Mouse (Mus musculus): Measurements from ENCODE around the gene Usp48.

DNA sequence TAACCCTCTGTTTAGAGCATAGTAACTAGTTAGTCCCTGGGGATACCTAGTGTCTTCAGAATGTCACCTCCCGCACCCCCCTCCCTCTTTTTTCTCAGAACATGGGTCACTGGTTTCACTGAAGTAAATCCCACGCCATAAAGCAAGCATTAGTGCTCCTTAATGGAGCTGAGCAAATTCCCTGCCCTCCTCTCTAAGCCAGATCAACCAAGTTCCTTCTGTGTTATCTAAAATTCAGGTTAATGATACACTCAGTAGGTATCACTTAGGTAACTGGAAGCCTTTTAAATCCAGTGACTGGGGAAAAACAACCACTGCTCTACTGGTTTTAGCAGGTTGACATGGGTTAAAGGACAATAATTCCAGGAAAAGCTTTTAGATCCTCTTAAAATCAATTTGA, 48.5 kb downstream of the Usp48 start:
- TF ChIP-seq EP300 (IDR thresholded peaks at IDR 0.05; ENCODE audit: low read depth) (no peak), CTCF (IDR thresholded peaks at IDR 0.05; ENCODE audit: low read depth) (no peak)

Data from liver, embryonic 14.5 days (tissue).